Mouse (Mus musculus): Measurements from ENCODE around the gene Atp1b1. TPM values are rescaled to one million over a fixed set of nuclear protein-coding genes. Genes with fewer than 3 reads are reported as not detected.
A peak's percentile ranks its signal among the peaks of the same experiment; 100 is the strongest.

Gene Atp1b1
- polyA plus RNA-seq, 1 experiment from 2014 or later = 428 TPM

GRCm38 (mm10) chr1:164460921-164461697, 3.0 kb upstream of the Atp1b1 start:
- Histone ChIP-seq H3K9ac (replicated peaks) (peak overlapping the region; percentile 29; the same call in 1 of the 2 replicates), H3K9me3 (replicated peaks) (no peaks in the 10 kb centered on the region), H3K27me3 (replicated peaks) (no peaks in the 10 kb centered on the region), H3K4me2 (peak overlapping the region; percentile 43), H3K27ac (replicated peaks) (0 out of 2 replicates have a peak overlapping the region, but pooled peaks have one; percentile 5), H3K36me3 (no peaks in the 10 kb centered on the region), H3K4me3 (replicated peaks) (no peak overlapping the region), H3K4me1 (peaks cover 34% of the 10 kb centered on the region)
- no peak for ATAC-seq (ENCODE audit: low FRiP score)
- 69% methylated on average over 13 of the region's 13 CpGs for WGBS

- Histone ChIP-seq H3K4me1 (peaks cover 40% of the 10 kb centered on the region), H3K4me2 (peak overlapping the region; percentile 67), H3K36me3 (no peaks in the 10 kb centered on the region), H3K27ac (replicated peaks) (peak overlapping the region; percentile 97), H3K27me3 (replicated peaks) (no peaks in the 10 kb centered on the region), H3K9ac (replicated peaks) (peak overlapping the region; percentile 74), H3K9me3 (replicated peaks) (no peaks in the 10 kb centered on the region), H3K4me3 (replicated peaks) (peak overlapping the region; percentile 79)
- no peak for ATAC-seq (ENCODE audit: low FRiP score)
- 56% methylated on average over 12 of the region's 12 CpGs for WGBS
Measured at GRCm38 (mm10) chr1:164459127-164459905, 1.2 kb upstream of the Atp1b1 start.

- Histone ChIP-seq H3K27ac (replicated peaks) (peak overlapping the region; percentile 97), H3K9me3 (replicated peaks) (no peaks in the 10 kb centered on the region), H3K9ac (replicated peaks) (peak overlapping the region; percentile 74), H3K4me3 (replicated peaks) (peak overlapping the region; percentile 79), H3K27me3 (replicated peaks) (no peaks in the 10 kb centered on the region), H3K36me3 (no peaks in the 10 kb centered on the region), H3K4me2 (peak overlapping the region; percentile 67), H3K4me1 (peaks cover 47% of the 10 kb centered on the region)
- WGBS = 2% methylated on average over 22 of the region's 22 CpGs
- peak; percentile 46 for ATAC-seq (ENCODE audit: low FRiP score)
Measured at GRCm38 (mm10) chr1:164458621-164459051, 481 bp upstream of the Atp1b1 start.

- Histone ChIP-seq H3K4me3 (replicated peaks) (peak overlapping the region; percentile 79), H3K4me2 (peak overlapping the region; percentile 67), H3K9ac (replicated peaks) (peak overlapping the region; percentile 74), H3K36me3 (peaks cover 8% of the 10 kb centered on the region), H3K4me1 (peaks cover 53% of the 10 kb centered on the region), H3K27me3 (replicated peaks) (no peaks in the 10 kb centered on the region), H3K27ac (replicated peaks) (peak overlapping the region; percentile 97), H3K9me3 (replicated peaks) (no peaks in the 10 kb centered on the region)
- ATAC-seq (ENCODE audit: low FRiP score) = peak; percentile 92
- under 1% methylated on average over 67 of the region's 76 CpGs for WGBS
Measured at GRCm38 (mm10) chr1:164457531-164458244, 467 bp downstream of the Atp1b1 start.

- Histone ChIP-seq H3K4me2 (peak overlapping the region; percentile 67), H3K9ac (replicated peaks) (peak overlapping the region; percentile 74), H3K9me3 (replicated peaks) (no peaks in the 10 kb centered on the region), H3K36me3 (peaks cover 16% of the 10 kb centered on the region), H3K4me3 (replicated peaks) (peak overlapping the region; percentile 79), H3K27me3 (replicated peaks) (no peaks in the 10 kb centered on the region), H3K27ac (replicated peaks) (peak overlapping the region; percentile 97), H3K4me1 (peaks cover 48% of the 10 kb centered on the region)
- WGBS = 5% methylated on average over 8 of the region's 8 CpGs
- ATAC-seq (ENCODE audit: low FRiP score) = no peak
Measured at GRCm38 (mm10) chr1:164456731-164457130, 1.4 kb downstream of the Atp1b1 start.

GRCm38 (mm10) chr1:164456065-164456464, 2.1 kb downstream of the Atp1b1 start:
- peak overlapping the region; percentile 97 for H3K27ac ChIP-seq (replicated peaks)
- 20% methylated on average over 6 of the region's 6 CpGs for WGBS
- H3K4me2 ChIP-seq = peak overlapping the region; percentile 67
- H3K27me3 ChIP-seq (replicated peaks) = no peaks in the 10 kb centered on the region
- peak overlapping the region; percentile 79 for H3K4me3 ChIP-seq (replicated peaks)
- H3K4me1 ChIP-seq = peaks cover 41% of the 10 kb centered on the region
- no peak for ATAC-seq (ENCODE audit: low FRiP score)
- H3K9ac ChIP-seq (replicated peaks) = peak overlapping the region; percentile 74
- H3K9me3 ChIP-seq (replicated peaks) = no peaks in the 10 kb centered on the region
- H3K36me3 ChIP-seq = peaks cover 23% of the 10 kb centered on the region

GRCm38 (mm10) chr1:164455614-164456013, 2.5 kb downstream of the Atp1b1 start:
- H3K4me2 ChIP-seq = peak overlapping the region; percentile 67
- no peaks in the 10 kb centered on the region for H3K9me3 ChIP-seq (replicated peaks)
- ATAC-seq (ENCODE audit: low FRiP score) = no peak
- H3K4me3 ChIP-seq (replicated peaks) = peak overlapping the region; percentile 79
- H3K27ac ChIP-seq (replicated peaks) = peak overlapping the region; percentile 97
- peaks cover 28% of the 10 kb centered on the region for H3K36me3 ChIP-seq
- H3K4me1 ChIP-seq = peaks cover 37% of the 10 kb centered on the region
- H3K27me3 ChIP-seq (replicated peaks) = no peaks in the 10 kb centered on the region
- peak overlapping the region; percentile 74 for H3K9ac ChIP-seq (replicated peaks)
- WGBS = 50% methylated on average over 7 of the region's 7 CpGs

- ATAC-seq (ENCODE audit: low FRiP score) = no peak
- 24% methylated on average over 14 of the region's 14 CpGs for WGBS
- Histone ChIP-seq H3K4me2 (peak overlapping the region; percentile 67), H3K4me3 (replicated peaks) (peak overlapping the region; percentile 79), H3K9me3 (replicated peaks) (no peaks in the 10 kb centered on the region), H3K9ac (replicated peaks) (peak overlapping the region; percentile 47), H3K4me1 (peaks cover 33% of the 10 kb centered on the region), H3K27ac (replicated peaks) (peak overlapping the region; percentile 58; the same call in 1 of the 2 replicates), H3K27me3 (replicated peaks) (no peaks in the 10 kb centered on the region), H3K36me3 (peaks cover 32% of the 10 kb centered on the region)
Measured at GRCm38 (mm10) chr1:164454747-164455400, 3.3 kb downstream of the Atp1b1 start.

GRCm38 (mm10) chr1:164453739-164454138, 4.4 kb downstream of the Atp1b1 start:
- Histone ChIP-seq H3K27ac (replicated peaks) (no peak overlapping the region), H3K9me3 (replicated peaks) (no peaks in the 10 kb centered on the region), H3K9ac (replicated peaks) (no peak overlapping the region), H3K4me1 (peaks cover 24% of the 10 kb centered on the region), H3K27me3 (replicated peaks) (no peaks in the 10 kb centered on the region), H3K4me3 (replicated peaks) (peak overlapping the region; percentile 79), H3K36me3 (peaks cover 43% of the 10 kb centered on the region), H3K4me2 (peak overlapping the region; percentile 67)
- 88% methylated on average over 5 of the region's 5 CpGs for WGBS
- ATAC-seq (ENCODE audit: low FRiP score) = no peak

GRCm38 (mm10) chr1:164453146-164453545, 5.0 kb downstream of the Atp1b1 start:
- Histone ChIP-seq H3K4me2 (no peak overlapping the region), H3K27me3 (replicated peaks) (no peaks in the 10 kb centered on the region), H3K9ac (replicated peaks) (no peak overlapping the region), H3K9me3 (replicated peaks) (no peaks in the 10 kb centered on the region), H3K4me1 (peaks cover 22% of the 10 kb centered on the region), H3K4me3 (replicated peaks) (no peak overlapping the region), H3K27ac (replicated peaks) (no peak overlapping the region), H3K36me3 (peaks cover 49% of the 10 kb centered on the region)
- ATAC-seq (ENCODE audit: low FRiP score) = no peak
- WGBS = 94% methylated on average over 8 of the region's 8 CpGs

- WGBS = 94% methylated on average over 6 of the region's 6 CpGs
- H3K9me3 ChIP-seq (replicated peaks) = no peaks in the 10 kb centered on the region
- H3K4me1 ChIP-seq = peaks cover 22% of the 10 kb centered on the region
Measured at GRCm38 (mm10) chr1:164452580-164452979, 5.6 kb downstream of the Atp1b1 start.

More at GRCm38 (mm10) chr1:164452580-164452979, 5.6 kb downstream of the Atp1b1 start:
- no peak for ATAC-seq (ENCODE audit: low FRiP score)
- H3K4me2 ChIP-seq = no peak overlapping the region
- peaks cover 54% of the 10 kb centered on the region for H3K36me3 ChIP-seq
- no peaks in the 10 kb centered on the region for H3K27me3 ChIP-seq (replicated peaks)
- H3K9ac ChIP-seq (replicated peaks) = no peak overlapping the region
- no peak overlapping the region for H3K27ac ChIP-seq (replicated peaks)
- no peak overlapping the region for H3K4me3 ChIP-seq (replicated peaks)
